Mouse (Mus musculus) olfactory bulb, adult 2 months (tissue): ENCODE measurements around the gene Irgm1.

ENCODE experiments used
- CTCF ChIP-seq: fragments of 200-500 bp; IDR thresholded peaks from 2 replicates; pipeline ENCODE4 v1.5.1; 2012; ENCODE audit warnings: low read depth, mild to moderate bottlenecking, low read length, moderate library complexity; ENCODE audit not compliant: insufficient read depth
- POLR2A ChIP-seq: fragments of 200-500 bp; IDR thresholded peaks from 2 replicates; pipeline ENCODE4 v1.6.1; 2012; ENCODE audit warnings: mild to moderate bottlenecking, low read depth, low read length, moderate library complexity; ENCODE audit not compliant: insufficient read depth

DNA sequence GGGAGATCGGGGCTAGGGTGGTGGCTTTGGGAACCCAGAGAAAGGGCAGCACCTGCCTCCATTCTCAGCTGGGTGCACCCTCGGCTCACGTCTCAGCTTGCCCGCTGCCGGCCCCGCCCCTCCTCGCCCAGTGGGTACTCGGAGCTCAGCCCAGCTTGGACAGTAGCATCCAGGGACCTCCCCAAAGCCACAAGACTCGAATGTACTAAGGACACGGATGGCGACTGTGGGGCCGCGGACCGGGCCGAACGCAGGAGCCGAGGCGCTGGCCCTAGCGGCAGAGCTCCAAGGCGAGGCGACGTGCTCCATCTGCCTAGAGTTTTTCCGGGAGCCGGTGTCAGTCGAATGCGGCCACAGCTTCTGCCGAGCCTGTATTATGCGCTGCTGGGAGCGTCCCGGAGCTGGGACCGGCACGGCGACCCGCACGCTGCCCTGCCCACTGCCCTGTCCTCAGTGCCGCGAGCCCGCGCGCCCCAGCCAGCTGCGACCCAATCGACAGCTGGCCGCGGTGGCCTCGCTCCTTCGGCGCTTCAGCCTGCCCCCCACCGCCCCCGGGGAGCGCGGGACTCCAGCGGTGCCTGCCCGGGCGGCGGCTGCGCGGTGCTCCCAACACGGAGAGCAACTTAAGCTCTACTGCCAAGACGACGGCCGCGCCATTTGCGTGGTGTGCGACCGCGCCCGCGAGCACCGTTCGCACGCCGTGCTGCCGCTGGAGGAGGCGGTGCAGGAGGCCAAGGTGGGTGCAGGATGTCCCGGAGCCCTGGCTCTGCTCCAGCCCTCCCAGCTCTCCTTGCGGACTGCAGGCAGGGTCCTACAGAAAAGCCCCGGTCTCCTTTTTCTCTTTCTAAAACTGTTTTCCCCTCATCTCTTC, 33.9 kb downstream of the Irgm1 start:
- peak; percentile 15; the same call in 1 of the 2 replicates for TF ChIP-seq CTCF
- TF ChIP-seq POLR2A = no peak
